ENCODE assay signal across 12 mouse cellular contexts in genomic region chr12:16506796-16507790, GRCm38 (mm10).
DNase-seq lines count a peak whose midpoint lies in the region; ATAC-seq lines count a peak whose summit lies in the region.
"Had no signal": no experiment of that assay in that cellular context is flagged by ENCODE, and none has a peak within 500 bp of the region (broad histone marks: within the 10 kb centered on the region; RNA-seq: fewer than 3 reads in every experiment).

No protein-coding gene starts in this region.

- no peak overlapping the region for H3K9ac ChIP-seq in midbrain, embryonic 14.5 days (replicated peaks; ENCODE audit: low read length)
- H3K9ac ChIP-seq in kidney, embryonic 15.5 days: no peak overlapping the region
- H3K9ac ChIP-seq: liver, embryonic 15.5 days; stomach, embryonic 15.5 days had no signal

- 0 out of 2 replicates have a peak, but pooled peaks have one; percentile 5 for ATAC-seq in midbrain, embryonic 14.5 days (ENCODE audit: low FRiP score, low TSS enrichment)
- ATAC-seq in kidney, embryonic 15.5 days (replicated peaks; ENCODE audit: low FRiP score): no peak

- H3K4me1 ChIP-seq in heart, embryonic 10.5 days: peaks cover 6% of the 10 kb centered on the region; the same call in 1 of the 2 replicates
- peaks cover 27% of the 10 kb centered on the region for H3K4me1 ChIP-seq in embryonic facial prominence, embryonic 10.5 days
- 0 out of 2 replicates have a peak, but pooled peaks cover 4% of the 10 kb centered on the region for H3K4me1 ChIP-seq in midbrain, embryonic 14.5 days (ENCODE audit: control insufficient read depth, insufficient read depth, low read length)
- H3K4me1 ChIP-seq in kidney, embryonic 15.5 days: peaks cover 7% of the 10 kb centered on the region; the same call in 1 of the 2 replicates
- H3K4me1 ChIP-seq: liver, embryonic 15.5 days; stomach, embryonic 15.5 days had no signal

- H3K4me3 ChIP-seq in heart, embryonic 10.5 days: no peak overlapping the region
- H3K4me3 ChIP-seq in embryonic facial prominence, embryonic 10.5 days: no peak overlapping the region
- no peak overlapping the region for H3K4me3 ChIP-seq in midbrain, embryonic 14.5 days (replicated peaks; ENCODE audit: low read depth, low read length)
- no peak overlapping the region for H3K4me3 ChIP-seq in kidney, embryonic 15.5 days (replicated peaks)
- H3K4me3 ChIP-seq: liver, embryonic 15.5 days; stomach, embryonic 15.5 days had no signal

- 69% methylated on average over 17 of the region's 17 CpGs for WGBS in heart, embryonic 10.5 days
- 70% methylated on average over 17 of the region's 17 CpGs for WGBS in embryonic facial prominence, embryonic 10.5 days
- 55% methylated on average over 17 of the region's 17 CpGs for WGBS in midbrain, embryonic 14.5 days
- 56% methylated on average over 17 of the region's 17 CpGs for WGBS in kidney, embryonic 15.5 days

- DNase-seq in heart, embryonic 10.5 days (ENCODE audit: low spot score): no peak
- DNase-seq in heart, postnatal 4 days: no peak
- DNase-seq in B cell, adult 2 months: peak; percentile 45 to 53
- DNase-seq in embryonic facial prominence, embryonic 10.5 days (ENCODE audit: low spot score): peak; percentile 17
- peak; percentile 52 for DNase-seq in midbrain, embryonic 14.5 days
- DNase-seq in cerebellum, adult 11-12 months: no peak
- DNase-seq in adrenal gland, postnatal 25 days: no peak
- DNase-seq: cerebellum, adult 2 months; gastrocnemius, postnatal 25 days had no signal

- H3K36me3 ChIP-seq in heart, embryonic 10.5 days: no peaks in the 10 kb centered on the region
- H3K36me3 ChIP-seq in embryonic facial prominence, embryonic 10.5 days (replicated peaks): no peaks in the 10 kb centered on the region
- H3K36me3 ChIP-seq in midbrain, embryonic 14.5 days (ENCODE audit: control insufficient read depth, insufficient read depth, low read length): no peaks in the 10 kb centered on the region
- H3K36me3 ChIP-seq in kidney, embryonic 15.5 days: no peaks in the 10 kb centered on the region
- H3K36me3 ChIP-seq: liver, embryonic 15.5 days; stomach, embryonic 15.5 days had no signal

- no peaks in the 10 kb centered on the region for H3K9me3 ChIP-seq in heart, embryonic 10.5 days
- peaks cover 7% of the 10 kb centered on the region; the same call in 1 of the 2 replicates for H3K9me3 ChIP-seq in embryonic facial prominence, embryonic 10.5 days
- H3K9me3 ChIP-seq in midbrain, embryonic 14.5 days (ENCODE audit: control insufficient read depth, low read length): peaks cover 5% of the 10 kb centered on the region; the same call in 1 of the 2 replicates
- no peaks in the 10 kb centered on the region for H3K9me3 ChIP-seq in kidney, embryonic 15.5 days (replicated peaks)
- H3K9me3 ChIP-seq: liver, embryonic 15.5 days; stomach, embryonic 15.5 days had no signal

- H3K27me3 ChIP-seq in heart, embryonic 10.5 days (ENCODE audit: insufficient read depth, poor library complexity, severe bottlenecking): no peaks in the 10 kb centered on the region
- 0 out of 2 replicates have a peak, but pooled peaks cover 4% of the 10 kb centered on the region for H3K27me3 ChIP-seq in embryonic facial prominence, embryonic 10.5 days (replicated peaks; ENCODE audit: low read depth, poor library complexity, severe bottlenecking)
- no peaks in the 10 kb centered on the region for H3K27me3 ChIP-seq in midbrain, embryonic 14.5 days (ENCODE audit: control insufficient read depth, insufficient read depth, low read length)
- H3K27me3 ChIP-seq in kidney, embryonic 15.5 days: no peaks in the 10 kb centered on the region
- H3K27me3 ChIP-seq: stomach, embryonic 15.5 days had no signal

- no peak overlapping the region for H3K4me2 ChIP-seq in midbrain, embryonic 14.5 days (ENCODE audit: low read length)
- no peak overlapping the region for H3K4me2 ChIP-seq in kidney, embryonic 15.5 days
- H3K4me2 ChIP-seq: liver, embryonic 15.5 days; stomach, embryonic 15.5 days had no signal

- 0 out of 2 replicates have a peak overlapping the region, but pooled peaks have one; percentile 11 for H3K27ac ChIP-seq in heart, embryonic 10.5 days
- H3K27ac ChIP-seq in embryonic facial prominence, embryonic 10.5 days (replicated peaks): no peak overlapping the region
- no peak overlapping the region; the same call in 1 of the 2 replicates for H3K27ac ChIP-seq in midbrain, embryonic 14.5 days (replicated peaks; ENCODE audit: low read depth, low read length)
- no peak overlapping the region for H3K27ac ChIP-seq in kidney, embryonic 15.5 days
- H3K27ac ChIP-seq: liver, embryonic 15.5 days; stomach, embryonic 15.5 days had no signal

Comparison
In these comparisons a context has a peak if more than half of its experiments do, and no peak if none do; other contexts are left out.
1. DNase-seq: peak in B cell, adult 2 months (2 of 2), embryonic facial prominence, embryonic 10.5 days (single experiment) and midbrain, embryonic 14.5 days (single experiment); none in heart, embryonic 10.5 days (single experiment), heart, postnatal 4 days (single experiment), cerebellum, adult 11-12 months (single experiment) and adrenal gland, postnatal 25 days (single experiment).